Mouse (Mus musculus) adrenal gland, postnatal 10 days (tissue): ENCODE measurements at regions not wholly inside any gene's neighbourhood (a gene's known extent, or its start where the extent isn't known, plus 50 kb on each side); places are given as distances from the start of the nearest gene placed in this dataset.

Experiments
- DNase-seq: peaks from one replicate; pipeline ENCODE4 v3.0.0; 2021; ENCODE audit warnings: mixed read lengths

GRCm38 (mm10) chr6:49893113-49893512 lies 70.6 kb downstream of the Npy start:
- DNase-seq, result no peak

GRCm38 (mm10) chr6:49899146-49899545 lies 76.6 kb downstream of the Npy start:
- no peak for DNase-seq

GRCm38 (mm10) chr6:49901512-49901911 lies 79.0 kb downstream of the Npy start:
- DNase-seq, result no peak

GRCm38 (mm10) chr6:49904001-49904400 lies 81.5 kb downstream of the Npy start:
- DNase-seq, result no peak

GRCm38 (mm10) chr6:49906456-49906855 lies 83.9 kb downstream of the Npy start:
- peak; percentile 9 for DNase-seq

- DNase-seq, result peak; percentile 19
Measured at GRCm38 (mm10) chr6:49919089-49919812, 96.7 kb downstream of the Npy start.

GRCm38 (mm10) chr6:49919813-49920170 lies 97.3 kb downstream of the Npy start:
- no peak for DNase-seq

GRCm38 (mm10) chr6:49924296-49924695 lies 101.8 kb downstream of the Npy start:
- DNase-seq, result no peak

GRCm38 (mm10) chr6:49928075-49928474 lies 105.6 kb downstream of the Npy start:
- no peak for DNase-seq

GRCm38 (mm10) chr6:49930104-49930503 lies 107.6 kb downstream of the Npy start:
- no peak for DNase-seq

GRCm38 (mm10) chr6:49943087-49943486 lies 120.6 kb downstream of the Npy start:
- DNase-seq, result peak; percentile 7

- DNase-seq, result no peak
Measured at GRCm38 (mm10) chr6:49958891-49959290, 136.4 kb downstream of the Npy start.

- no peak for DNase-seq
Measured at GRCm38 (mm10) chr6:49961166-49961565, 138.7 kb downstream of the Npy start.

GRCm38 (mm10) chr6:49965944-49966545 lies 143.5 kb downstream of the Npy start:
- DNase-seq, result no peak

- DNase-seq, result no peak
Measured at GRCm38 (mm10) chr6:49966555-49966954, 143.5 kb upstream of the Mpp6 start.

GRCm38 (mm10) chr6:49973258-49973865 lies 136.7 kb upstream of the Mpp6 start:
- no peak for DNase-seq

- no peak for DNase-seq
Measured at GRCm38 (mm10) chr6:49977783-49978182, 132.3 kb upstream of the Mpp6 start.

GRCm38 (mm10) chr6:49983740-49984139 lies 126.3 kb upstream of the Mpp6 start:
- DNase-seq, result no peak

GRCm38 (mm10) chr6:49985127-49985526 lies 124.9 kb upstream of the Mpp6 start:
- no peak for DNase-seq

- no peak for DNase-seq
Measured at GRCm38 (mm10) chr6:49987141-49987540, 122.9 kb upstream of the Mpp6 start.

- no peak for DNase-seq
Measured at GRCm38 (mm10) chr6:49987541-49988210, 122.4 kb upstream of the Mpp6 start.

- DNase-seq, result no peak
Measured at GRCm38 (mm10) chr6:49989585-49990521, 120.2 kb upstream of the Mpp6 start.
